ENCODE assay signal across 31 mouse cellular contexts in genomic region chr1:22631991-22632390, GRCm38 (mm10).
A peak's percentile ranks its signal among the peaks of the same experiment; 100 is the strongest.
DNase-seq lines count a peak whose midpoint lies in the region; ATAC-seq and TF ChIP-seq lines count a peak whose summit lies in the region.
"Had no signal": no experiment of that assay in that cellular context is flagged by ENCODE, and none has a peak within 500 bp of the region (broad histone marks: within the 10 kb centered on the region; RNA-seq: fewer than 3 reads in every experiment).

No protein-coding gene starts in this region.

- no peak overlapping the region for H3K4me3 ChIP-seq in cerebellum, adult 2 months (replicated peaks; ENCODE audit: insufficient read depth, low read depth, low read length)
- H3K4me3 ChIP-seq in limb, embryonic 10.5 days: no peak overlapping the region
- H3K4me3 ChIP-seq: erythroblast, embryonic 14.5 days; forebrain, embryonic 12.5 days; left cerebral cortex, adult 2 months; limb, embryonic 15.5 days; liver, embryonic 13.5 days; megakaryocyte, embryonic 14.5 days; midbrain, embryonic 15.5 days; myocyte; neural tube, embryonic 12.5 days had no signal

- H3K9me3 ChIP-seq in limb, embryonic 10.5 days (replicated peaks): no peaks in the 10 kb centered on the region
- H3K9me3 ChIP-seq: forebrain, embryonic 12.5 days; limb, embryonic 15.5 days; liver, embryonic 13.5 days; midbrain, embryonic 15.5 days; neural tube, embryonic 12.5 days had no signal

- no peaks in the 10 kb centered on the region for H3K36me3 ChIP-seq in limb, embryonic 10.5 days
- H3K36me3 ChIP-seq: forebrain, embryonic 12.5 days; limb, embryonic 15.5 days; liver, embryonic 13.5 days; midbrain, embryonic 15.5 days; neural tube, embryonic 12.5 days had no signal

- no peaks in the 10 kb centered on the region for H3K27me3 ChIP-seq in cerebellum, adult 2 months (ENCODE audit: control insufficient read depth, insufficient read depth, low read length)
- H3K27me3 ChIP-seq in limb, embryonic 10.5 days (ENCODE audit: low read depth, poor library complexity, severe bottlenecking): no peaks in the 10 kb centered on the region
- H3K27me3 ChIP-seq: forebrain, embryonic 12.5 days; limb, embryonic 15.5 days; liver, embryonic 13.5 days; megakaryocyte, embryonic 14.5 days; midbrain, embryonic 15.5 days; neural tube, embryonic 12.5 days; Patski had no signal

- peak overlapping the region; percentile 100 for H3K27ac ChIP-seq in cerebellum, adult 2 months (ENCODE audit: insufficient read depth, low read length)
- no peak overlapping the region for H3K27ac ChIP-seq in limb, embryonic 10.5 days
- H3K27ac ChIP-seq: forebrain, embryonic 12.5 days; hindbrain, embryonic 14.5 days; left cerebral cortex, adult 2 months; limb, embryonic 15.5 days; liver, embryonic 13.5 days; midbrain, embryonic 15.5 days; neural tube, embryonic 12.5 days had no signal

- peak; percentile 17; the same call in 1 of the 2 replicates for TF ChIP-seq CTCF in cerebellum, adult 2 months (IDR thresholded peaks at IDR 0.05; ENCODE audit: borderline replicate concordance, insufficient read depth, low read depth, low read length)

- no peak for DNase-seq in frontal cortex, postnatal 36 days (ENCODE audit: low spot score in 2 of 2)
- peak; percentile 96 for DNase-seq in brain, adult 2 months (ENCODE audit: low read depth, low spot score)
- DNase-seq in cerebellum, adult 2 months: peak; percentile 80 to 95
- DNase-seq in cerebellum, postnatal 14 days: peak; percentile 58 to 80
- DNase-seq in limb, embryonic 10.5 days (ENCODE audit: low spot score): no peak
- no peak for DNase-seq in heart, adult 18-20 months
- DNase-seq: adrenal gland, postnatal 10 days; forebrain, postnatal 0 days; gastrocnemius, postnatal 25 days; heart, adult 11 months; heart, postnatal 4 days; kidney, adult 11 months; kidney, postnatal 14 days; liver, embryonic 13.5 days; lung, adult 18-20 months; lung, postnatal 4 days; thymus, adult 2 months; thymus, postnatal 36 days had no signal

- ATAC-seq in frontal cortex, adult (ENCODE audit: low TSS enrichment): peak; percentile 42; the same call in 1 of the 2 replicates
- ATAC-seq: forebrain, postnatal 0 days; inflammation-experienced regulatory T-cells, adult 6 months; lung, postnatal 0 days; midbrain, embryonic 15.5 days; Patski had no signal

- 11% methylated on average over 6 of the region's 6 CpGs for WGBS in cerebellum, adult 2 months
- WGBS in limb, embryonic 10.5 days: 91% methylated on average over 6 of the region's 6 CpGs

- no peak for TF ChIP-seq POLR2A in cerebellum, adult 2 months (IDR thresholded peaks at IDR 0.05; ENCODE audit: borderline replicate concordance, insufficient read depth, low read length)

- H3K4me1 ChIP-seq in cerebellum, adult 2 months (ENCODE audit: control insufficient read depth, insufficient read depth, low read length): peaks cover 13% of the 10 kb centered on the region
- H3K4me1 ChIP-seq in limb, embryonic 10.5 days: no peaks in the 10 kb centered on the region
- H3K4me1 ChIP-seq: forebrain, embryonic 12.5 days; limb, embryonic 15.5 days; liver, embryonic 13.5 days; megakaryocyte, embryonic 14.5 days; midbrain, embryonic 15.5 days; neural tube, embryonic 12.5 days had no signal

Comparison
In these comparisons a context has a peak if more than half of its experiments do, and no peak if none do; other contexts are left out.
1. DNase-seq: peak in brain, adult 2 months (single experiment), cerebellum, adult 2 months (2 of 2) and cerebellum, postnatal 14 days (2 of 2); none in frontal cortex, postnatal 36 days (0 of 2), limb, embryonic 10.5 days (single experiment) and heart, adult 18-20 months (0 of 2).